Mouse (Mus musculus) brain, embryonic 14.5 days (tissue): Measurements from ENCODE around the gene Kctd4. TPM values are rescaled to one million over a fixed set of nuclear protein-coding genes. Genes with fewer than 3 reads are reported as not detected.

ENCODE experiments used
- DNase-seq: peaks from one replicate; pipeline ENCODE4 v3.0.0-alpha.2; 2011; ENCODE audit warnings: low read depth
- CTCF ChIP-seq: fragments of 200-500 bp; IDR thresholded peaks from 2 replicates; pipeline ENCODE4 v1.5.1; 2012; ENCODE audit warnings: inconsistent platforms, mild to moderate bottlenecking, moderate library complexity, borderline replicate concordance; ENCODE audit not compliant: insufficient read depth, insufficient read length; ENCODE audit errors: extremely low read depth
- POLR2A ChIP-seq: fragments of 200-500 bp; IDR thresholded peaks from 2 replicates; pipeline ENCODE4 v1.6.1; 2012; ENCODE audit warnings: mild to moderate bottlenecking, inconsistent platforms, borderline replicate concordance; ENCODE audit not compliant: poor library complexity, insufficient read depth, insufficient read length, severe bottlenecking; ENCODE audit errors: extremely low read depth
- polyA plus RNA-seq: library from polyadenylated mRNA; depleted of rRNA; stranded (reverse); fragments of >200 nt; gene quantifications from 2 replicates; pipeline ENCODE4 v1.2.3, GENCODE M21; 2012; rRNA removed

Kctd4 gene
- polyA plus RNA-seq, 1 experiment, result 3.3 TPM

DNA sequence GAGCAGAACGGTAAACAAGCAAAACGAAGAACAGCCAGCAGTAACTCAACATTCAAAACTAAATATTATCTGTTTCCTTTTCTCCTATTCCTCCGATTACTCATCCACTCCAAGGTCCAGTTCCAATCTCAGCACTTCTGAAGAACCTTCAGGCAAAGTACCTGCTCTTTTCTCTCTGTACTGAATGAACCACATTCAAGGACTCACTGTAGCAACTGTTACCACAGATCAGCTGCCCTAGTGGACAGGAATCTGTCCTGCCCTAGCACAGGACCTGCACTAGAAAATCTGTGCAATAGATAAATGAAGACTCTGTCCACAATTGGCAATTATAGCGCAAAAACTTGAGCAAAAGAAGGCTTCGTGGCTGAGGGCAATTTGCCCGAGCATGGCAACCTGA is 36.1 kb downstream of the Kctd4 start:
- no peak for TF ChIP-seq CTCF
- TF ChIP-seq POLR2A, result no peak
- DNase-seq, result no peak

DNA sequence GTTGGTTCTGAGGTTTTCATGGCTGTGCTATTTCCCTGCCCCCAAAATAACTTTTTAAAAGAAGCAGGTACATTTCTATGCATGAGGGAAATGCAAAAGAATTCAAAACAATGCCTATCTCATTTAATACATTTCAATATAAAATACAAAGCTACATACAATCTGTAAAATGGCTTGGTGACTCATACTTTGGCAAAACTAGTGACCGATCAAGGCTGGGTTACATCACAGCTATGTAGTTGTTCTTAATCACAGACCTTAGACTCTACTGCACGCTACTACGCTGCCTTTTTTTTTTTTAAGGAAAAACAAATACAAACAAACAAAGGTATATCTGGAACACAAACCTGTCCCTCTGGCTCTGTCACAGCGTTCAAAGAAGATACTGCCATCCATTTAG is 37.6 kb downstream of the Kctd4 start:
- no peak for DNase-seq
- TF ChIP-seq CTCF (no peak), POLR2A (no peak)

GRCm38 (mm10) chr14:75998082-75998481 is 43.3 kb downstream of the Kctd4 start:
- TF ChIP-seq CTCF (no peak), POLR2A (no peak)
- no peak for DNase-seq

GRCm38 (mm10) chr14:76001781-76002180 is 47.0 kb downstream of the Kctd4 start:
- TF ChIP-seq POLR2A (no peak), CTCF (no peak)
- no peak for DNase-seq

DNA sequence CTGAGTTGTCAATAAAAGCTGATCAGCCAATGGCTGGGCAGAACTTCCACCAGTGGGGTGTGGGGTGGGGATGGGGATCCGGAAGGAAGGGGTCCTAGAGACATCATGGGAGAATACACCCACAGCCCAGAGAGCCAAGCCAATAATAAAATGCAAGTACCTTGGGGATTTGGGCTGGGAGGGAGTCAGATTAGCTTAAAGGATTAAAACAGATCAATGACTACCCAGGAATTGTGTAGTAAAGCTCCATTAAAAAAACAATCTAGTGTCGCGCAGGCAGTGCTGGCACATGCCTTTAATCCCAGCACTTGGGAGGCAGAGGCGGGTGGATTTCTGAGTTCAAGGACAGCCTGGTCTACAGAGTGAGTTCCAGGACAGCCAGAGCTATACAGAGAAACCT is 50.2 kb downstream of the Kctd4 start:
- TF ChIP-seq CTCF (no peak), POLR2A (no peak)
- DNase-seq, result no peak

- no peak for DNase-seq
- no peak for TF ChIP-seq POLR2A
- TF ChIP-seq CTCF, result no peak
Measured at GRCm38 (mm10) chr14:76008174-76008573, 53.4 kb downstream of the Kctd4 start.

- TF ChIP-seq CTCF, result no peak
- TF ChIP-seq POLR2A, result no peak
- no peak for DNase-seq
Measured at GRCm38 (mm10) chr14:76009185-76009584, 54.4 kb downstream of the Kctd4 start.

DNA sequence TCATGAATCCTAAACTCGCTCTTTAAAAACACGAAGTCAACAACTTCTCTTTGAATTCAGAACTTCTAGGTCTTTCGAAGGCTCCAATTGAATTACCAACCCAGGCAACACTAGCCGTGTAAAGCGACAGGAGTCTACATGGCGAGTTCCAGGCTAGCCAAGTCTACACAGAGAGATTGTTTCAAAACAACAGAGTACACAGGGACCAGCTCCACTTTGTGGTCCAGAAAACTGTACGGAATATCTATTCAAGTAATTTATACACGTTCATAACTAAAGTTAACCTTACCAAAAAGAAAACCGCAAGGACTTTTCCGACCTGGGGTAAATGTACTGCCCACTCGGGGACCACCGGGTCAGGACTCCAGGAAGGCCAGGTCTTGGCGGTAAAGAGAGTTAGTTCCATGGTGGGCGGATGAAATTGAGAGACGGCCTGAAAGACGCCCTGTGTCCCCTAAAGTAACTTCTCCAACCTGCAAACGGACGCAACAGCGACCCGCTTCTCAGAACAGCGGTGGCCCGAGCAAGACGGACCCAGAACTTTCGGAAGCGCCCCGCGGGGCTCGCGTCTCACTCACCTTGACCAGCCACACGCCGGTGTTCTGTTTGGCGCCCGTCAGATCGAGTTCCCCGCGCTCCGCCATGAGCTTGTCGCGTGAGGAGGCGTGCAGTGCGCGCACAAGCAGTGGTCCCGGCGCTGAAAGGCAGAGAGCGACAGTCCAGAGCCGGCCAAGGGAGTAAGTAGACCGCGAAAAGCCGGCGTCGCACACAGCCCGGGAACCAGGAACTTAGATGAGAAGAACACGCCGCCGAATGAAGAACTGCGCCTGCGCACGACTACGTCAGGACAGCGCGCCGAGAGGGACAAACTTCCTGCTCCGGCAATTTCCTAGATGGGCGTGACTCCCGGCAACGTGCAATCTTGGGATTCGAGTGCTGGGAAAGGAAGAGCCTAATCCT is 55.6 kb downstream of the Kctd4 start, which contains the start of gene Gtf2f2:
Gtf2f2 (minus strand) TSS at position 764 of the 960 bp plus-strand sequence.
- peak; percentile 99 for DNase-seq
- TF ChIP-seq CTCF (no peak), POLR2A (no peak)

GRCm38 (mm10) chr14:76011062-76011457 is 56.3 kb downstream of the Kctd4 start:
- no peak for TF ChIP-seq CTCF
- TF ChIP-seq POLR2A, result no peak

DNA sequence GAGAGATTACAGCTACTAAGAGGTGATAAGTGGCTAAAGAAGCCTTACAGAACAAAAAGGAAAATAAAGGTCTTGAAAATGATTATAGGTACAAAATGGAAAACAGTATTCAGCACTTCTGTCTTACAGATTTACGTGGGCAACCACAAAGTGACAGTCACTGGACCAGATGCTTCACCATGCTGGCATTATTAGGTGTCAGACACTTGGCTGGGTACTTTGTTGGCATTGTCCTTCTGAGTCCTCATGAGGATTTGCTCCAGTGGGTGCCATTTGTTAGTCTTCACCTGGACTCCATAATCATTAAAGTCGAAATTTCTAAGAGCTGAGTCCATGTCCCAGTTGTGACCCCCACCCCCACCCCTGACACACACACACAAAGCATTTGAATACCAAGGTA is 59.5 kb downstream of the Kctd4 start:
- peak; percentile 69 for DNase-seq
- TF ChIP-seq POLR2A, result no peak
- TF ChIP-seq CTCF, result no peak

More at GRCm38 (mm10) chr14:76011062-76011457, 56.3 kb downstream of the Kctd4 start:
- no peak for DNase-seq

Other genes starting within 250 kb of the Kctd4 start
- gene Cog3, start 200.5 kb upstream of the Kctd4 start, polyA plus RNA-seq, result 24.4 and 26.8 TPM in 2 replicates
- 15.1 and 18.3 TPM in 2 replicates for gene Slc25a30, start 168.0 kb upstream of the Kctd4 start, polyA plus RNA-seq
- gene Tpt1, start 109.9 kb upstream of the Kctd4 start, polyA plus RNA-seq, result 1,780 and 1,905 TPM in 2 replicates
- gene Gtf2f2, start 55.9 kb downstream of the Kctd4 start, polyA plus RNA-seq, result 22.6 and 22.8 TPM in 2 replicates
- gene Gpalpp1, start 155.8 kb downstream of the Kctd4 start, polyA plus RNA-seq, result 12.2 and 13.8 TPM in 2 replicates
- gene Nufip1, start 155.9 kb downstream of the Kctd4 start, polyA plus RNA-seq, result 8.4 and 8.5 TPM in 2 replicates